Mouse (Mus musculus) bone marrow, adult 2 months (tissue): ENCODE data around the gene Rpl26.

Source experiments
- CTCF ChIP-seq: fragments of 200-500 bp; IDR thresholded peaks from 2 replicates; pipeline ENCODE4 v1.5.1; 2011; ENCODE audit warnings: low read length, control low read depth; ENCODE audit not compliant: control insufficient read depth, insufficient read depth
- POLR2A ChIP-seq: fragments of 200-500 bp; IDR thresholded peaks from 2 replicates; pipeline ENCODE4 v1.6.1; 2011; ENCODE audit warnings: low read depth, mild to moderate bottlenecking, control low read depth, low read length, borderline replicate concordance; ENCODE audit not compliant: control insufficient read depth

DNA sequence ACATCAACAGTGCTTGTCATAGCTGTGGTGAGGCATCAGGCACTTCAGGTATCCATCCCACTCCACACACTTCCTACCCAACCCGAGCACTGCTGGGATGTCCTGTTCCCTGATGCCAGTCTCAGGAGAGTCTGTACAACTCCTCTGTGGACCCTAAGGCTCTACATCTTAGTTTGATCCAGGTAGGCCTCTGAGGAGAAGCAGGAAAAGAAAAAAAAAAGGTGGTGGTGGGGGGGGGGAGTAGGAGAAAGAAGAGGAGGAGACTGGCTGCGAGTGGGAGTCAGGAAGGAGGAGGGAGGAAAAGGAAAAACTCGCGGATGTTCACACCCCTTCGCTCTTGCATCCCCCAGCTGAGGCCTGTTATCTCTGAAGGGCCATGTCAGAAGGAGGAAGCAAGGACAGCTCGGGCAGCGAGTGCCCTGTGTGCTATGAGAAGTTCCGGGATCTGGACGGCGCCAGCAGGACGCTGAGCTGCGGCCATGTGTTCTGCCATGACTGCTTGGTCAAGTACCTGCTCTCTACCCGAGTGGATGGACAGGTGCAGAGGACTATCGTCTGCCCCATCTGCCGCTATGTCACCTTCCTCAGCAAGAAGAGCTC, 9.1 kb upstream of the Rpl26 start:
- TF ChIP-seq POLR2A (no peak), CTCF (no peak)
